Mouse (Mus musculus): ENCODE measurements around the gene Cyp4f13.

DNA sequence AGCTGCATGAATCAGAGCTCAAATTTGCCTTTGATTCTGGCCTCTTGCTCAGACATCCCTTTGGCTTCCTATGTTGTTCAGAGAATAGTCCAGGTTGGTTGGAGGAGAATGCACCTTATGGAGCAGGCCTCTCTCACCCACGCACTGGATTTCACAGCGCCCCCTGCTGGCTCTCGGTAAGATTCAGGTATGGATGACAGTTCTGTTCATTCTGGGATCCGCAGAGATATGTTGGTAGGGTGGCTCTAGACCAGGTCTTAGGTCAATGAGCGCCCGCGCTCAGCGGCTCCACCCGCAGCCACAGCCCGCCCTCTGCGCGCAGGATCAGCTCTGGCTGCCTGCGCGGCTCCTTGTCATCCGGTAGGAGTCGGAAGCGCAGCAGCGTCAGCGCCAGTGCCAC lies 42.0 kb downstream of the Cyp4f13 start:
- TF ChIP-seq CTCF (conservative IDR thresholded peaks at IDR 0.05 in 1 of 2, IDR thresholded peaks at IDR 0.05 in 1 of 2; ENCODE audit: low read depth in 2 of 2, low read length in 2 of 2) (peak; percentile 67 to 72), JUN (IDR thresholded peaks at IDR 0.05; ENCODE audit: insufficient read depth, low read depth, low read length) (no peak), ZC3H11A (IDR thresholded peaks at IDR 0.05; ENCODE audit: low read depth, low read length) (no peak)

All from CH12.LX (cell line).